Mouse (Mus musculus) ES-Bruce4 (cell line): ENCODE measurements around the gene Pou2f3.

Source experiments
- CTCF ChIP-seq: IDR thresholded peaks from one replicate; pipeline ENCODE4 v1.8.1; 2011; ENCODE audit warnings: low read depth, low read length
- POLR2A ChIP-seq: IDR thresholded peaks from one replicate; pipeline ENCODE4 v1.8.1; 2011; ENCODE audit warnings: low read length; ENCODE audit not compliant: insufficient read depth

- no peak for TF ChIP-seq POLR2A
- TF ChIP-seq CTCF, result no peak
These were observed 16.2 kb downstream of the Pou2f3 start for GRCm38 (mm10) chr9:43194001-43194400.
